In the genomic region with DNA sequence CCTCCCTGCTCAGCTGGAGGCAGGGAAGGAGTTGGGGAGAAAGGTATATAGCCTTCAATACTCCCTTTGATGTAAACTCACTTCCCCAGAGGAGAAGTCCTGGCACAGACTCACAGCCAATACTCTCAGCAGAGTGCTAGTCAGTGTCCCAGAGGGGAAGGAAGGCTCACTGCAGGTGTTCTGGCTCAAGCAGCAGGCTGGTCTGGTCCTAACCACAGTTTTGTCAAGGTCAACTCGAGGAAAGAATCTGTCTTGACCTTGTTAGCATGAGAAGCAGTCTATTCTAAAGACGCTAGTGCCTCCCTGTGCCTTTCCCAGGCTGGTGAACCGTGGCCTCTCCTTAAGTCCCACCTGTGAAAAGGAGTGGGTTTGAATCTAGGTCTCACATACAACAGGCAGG, we compare ENCODE assay signal across 28 mouse cellular contexts. TPM values are rescaled to one million over a fixed set of nuclear protein-coding genes. Genes with fewer than 3 reads are reported as not detected.
DNase-seq lines count a peak whose midpoint lies in the region; ATAC-seq and TF ChIP-seq lines count a peak whose summit lies in the region.
"Had no signal": no experiment of that assay in that cellular context is flagged by ENCODE, and none has a peak within 500 bp of the region (broad histone marks: within the 10 kb centered on the region; RNA-seq: fewer than 3 reads in every experiment).

No protein-coding gene starts in this region.

- peaks cover 31% of the 10 kb centered on the region for H3K4me1 ChIP-seq in forebrain, embryonic 10.5 days
- no peaks in the 10 kb centered on the region for H3K4me1 ChIP-seq in forebrain, postnatal 0 days (ENCODE audit: insufficient read depth)
- peaks cover 25% of the 10 kb centered on the region for H3K4me1 ChIP-seq in heart, embryonic 12.5 days (replicated peaks)
- H3K4me1 ChIP-seq: forebrain, embryonic 15.5 days; midbrain, embryonic 12.5 days; neural tube, embryonic 12.5 days had no signal

- no peak overlapping the region for H3K27ac ChIP-seq in forebrain, embryonic 10.5 days
- no peak overlapping the region for H3K27ac ChIP-seq in forebrain, postnatal 0 days (ENCODE audit: low read depth, low read length)
- no peak overlapping the region for H3K27ac ChIP-seq in heart, embryonic 12.5 days (ENCODE audit: poor library complexity, severe bottlenecking)
- H3K27ac ChIP-seq: forebrain, embryonic 15.5 days; heart, embryonic 15.5 days; hindbrain, embryonic 14.5 days; kidney, postnatal 0 days; lung, embryonic 15.5 days; midbrain, embryonic 12.5 days; neural tube, embryonic 12.5 days; stomach, postnatal 0 days had no signal

- no peak overlapping the region for H3K4me3 ChIP-seq in forebrain, embryonic 10.5 days
- no peak overlapping the region for H3K4me3 ChIP-seq in forebrain, postnatal 0 days (ENCODE audit: low read depth, low read length)
- no peak overlapping the region for H3K4me3 ChIP-seq in heart, embryonic 12.5 days
- H3K4me3 ChIP-seq: forebrain, embryonic 15.5 days; heart, embryonic 15.5 days; lung, embryonic 15.5 days; megakaryocyte, embryonic 14.5 days; midbrain, embryonic 12.5 days; myocyte; neural tube, embryonic 12.5 days had no signal

- H3K4me2 ChIP-seq in forebrain, postnatal 0 days (ENCODE audit: low read depth) = no peak overlapping the region
- H3K4me2 ChIP-seq in heart, embryonic 12.5 days = no peak overlapping the region
- H3K4me2 ChIP-seq: forebrain, embryonic 15.5 days; heart, embryonic 15.5 days; hindbrain, embryonic 14.5 days; lung, embryonic 15.5 days; midbrain, embryonic 12.5 days; neural tube, embryonic 12.5 days had no signal

- DNase-seq in forebrain, embryonic 10.5 days (ENCODE audit: extremely low spot score, low spot score) = peak; percentile 10
- DNase-seq in forebrain, postnatal 0 days = no peak
- DNase-seq in heart, adult 18-20 months = no peak
- DNase-seq in 3T3-L1 (ENCODE audit: low read depth, low spot score) (peak; percentile 41), ZHBTc4 (ENCODE audit: low read depth, low spot score) (peak; percentile 76)
- DNase-seq in yolk sac, embryonic 10.5 days (ENCODE audit: low spot score) = no peak
- no peak for DNase-seq in lung, postnatal 36 days
- DNase-seq: adrenal gland, adult 8-10 months; cerebellum, adult 8-10 months; cerebellum, postnatal 25 days; kidney, adult 18-20 months; kidney, postnatal 4 days; left cerebral cortex, postnatal 4 days; right cerebral cortex, adult 18-20 months; spleen, adult 18-20 months; thymus, adult 18-20 months; thymus, postnatal 25 days had no signal

- no peak overlapping the region for H3K9ac ChIP-seq in forebrain, postnatal 0 days
- 0 out of 2 replicates have a peak overlapping the region, but pooled peaks have one; percentile 11 for H3K9ac ChIP-seq in heart, embryonic 12.5 days
- H3K9ac ChIP-seq: forebrain, embryonic 15.5 days; heart, embryonic 15.5 days; hindbrain, embryonic 14.5 days; lung, embryonic 15.5 days; midbrain, embryonic 12.5 days; neural tube, embryonic 12.5 days had no signal

- TF ChIP-seq CTCF in forebrain, postnatal 0 days (IDR thresholded peaks at IDR 0.05; ENCODE audit: low read depth) = no peak

- H3K27me3 ChIP-seq in forebrain, embryonic 10.5 days (ENCODE audit: poor library complexity, severe bottlenecking) = no peaks in the 10 kb centered on the region
- H3K27me3 ChIP-seq in forebrain, postnatal 0 days (ENCODE audit: insufficient read depth, low read length) = no peaks in the 10 kb centered on the region
- no peaks in the 10 kb centered on the region for H3K27me3 ChIP-seq in heart, embryonic 12.5 days (replicated peaks)
- H3K27me3 ChIP-seq: heart, embryonic 15.5 days; lung, embryonic 15.5 days; midbrain, embryonic 12.5 days; neural tube, embryonic 12.5 days had no signal

- H3K36me3 ChIP-seq in forebrain, embryonic 10.5 days (replicated peaks) = no peaks in the 10 kb centered on the region
- no peaks in the 10 kb centered on the region for H3K36me3 ChIP-seq in forebrain, postnatal 0 days (ENCODE audit: insufficient read depth)
- no peaks in the 10 kb centered on the region for H3K36me3 ChIP-seq in heart, embryonic 12.5 days
- H3K36me3 ChIP-seq: forebrain, embryonic 15.5 days; heart, embryonic 15.5 days; lung, embryonic 15.5 days; midbrain, embryonic 12.5 days; neural tube, embryonic 12.5 days had no signal

- WGBS in forebrain, embryonic 10.5 days = 34% methylated on average over 3 of the region's 3 CpGs
- WGBS in forebrain, postnatal 0 days = 26% methylated on average over 3 of the region's 3 CpGs
- 31% methylated on average over 3 of the region's 3 CpGs for WGBS in heart, embryonic 12.5 days

- ATAC-seq in forebrain, postnatal 0 days = no peak
- ATAC-seq in heart, embryonic 12.5 days (ENCODE audit: insufficient number of reproducible peaks, low FRiP score) = no peak
- ATAC-seq: forebrain, embryonic 15.5 days had no signal

- no peaks in the 10 kb centered on the region for H3K9me3 ChIP-seq in forebrain, embryonic 10.5 days
- H3K9me3 ChIP-seq in forebrain, postnatal 0 days (ENCODE audit: low read length) = no peaks in the 10 kb centered on the region
- H3K9me3 ChIP-seq in heart, embryonic 12.5 days (replicated peaks) = no peaks in the 10 kb centered on the region
- H3K9me3 ChIP-seq: forebrain, embryonic 15.5 days; heart, embryonic 15.5 days; lung, embryonic 15.5 days; megakaryocyte, embryonic 14.5 days; midbrain, embryonic 12.5 days; neural tube, embryonic 12.5 days had no signal

RNA-seq across cellular contexts. Expression of gene Cdc7, which starts 30.6 kb away (rescaled TPM):
- 62.5 and 69.4 TPM in 2 replicates for polyA plus RNA-seq in forebrain, embryonic 10.5 days (2016; fragmentation: Nextera tagmentation; extraction: Ambion mirVana)
- 29.9 and 36.8 TPM in 2 replicates for total RNA-seq in forebrain, postnatal 0 days (2014; rRNA removed)
- polyA plus RNA-seq in forebrain, postnatal 0 days (2015; fragmentation: Nextera tagmentation; extraction: Ambion mirVana) = 18.4 and 23.5 TPM in 2 replicates
- 29.8 and 30.8 TPM in 2 replicates for polyA plus RNA-seq in heart, embryonic 12.5 days (2016; fragmentation: Nextera tagmentation; extraction: Ambion mirVana)
- under 1 TPM; 0.57 to 0.65 TPM for total RNA-seq in heart, adult 18-20 months (2021)

Comparison
In these comparisons a context has a peak if more than half of its experiments do, and no peak if none do; other contexts are left out.
1. DNase-seq: peak in forebrain, embryonic 10.5 days (single experiment), 3T3-L1 (single experiment) and ZHBTc4 (single experiment); none in forebrain, postnatal 0 days (single experiment), heart, adult 18-20 months (0 of 2), yolk sac, embryonic 10.5 days (single experiment) and lung, postnatal 36 days (single experiment).